Mouse (Mus musculus) lung, embryonic 15.5 days (tissue): ENCODE data around the gene Pex11a. TPM values are rescaled to one million over a fixed set of nuclear protein-coding genes. Genes with fewer than 3 reads are reported as not detected.

Experiments used
- ATAC-seq: fragments of 200-750 bp; cut with Nextera tagmentation; 2 replicates; pipeline ENCODE4 v1.8.0; 2017; ENCODE audit warnings: moderate number of reproducible peaks, borderline replicate concordance; ENCODE audit not compliant: low FRiP score, low TSS enrichment; ENCODE audit errors: extremely low read depth
- H3K27ac ChIP-seq: fragments of 300-500 bp; sonication (generic); 2 replicates; pipeline ENCODE4 v1.5.1; 2015; ENCODE audit warnings: moderate library complexity, mild to moderate bottlenecking, inconsistent platforms
- H3K27me3 ChIP-seq: fragments of 300-500 bp; sonication (generic); 2 replicates; pipeline ENCODE4 v1.6.1; 2015; ENCODE audit warnings: inconsistent platforms
- H3K36me3 ChIP-seq: fragments of 300-500 bp; sonication (generic); 2 replicates; pipeline ENCODE4 v1.6.1; 2015; ENCODE audit warnings: inconsistent platforms
- H3K4me1 ChIP-seq: fragments of 300-500 bp; sonication (generic); 2 replicates; pipeline ENCODE4 v1.6.1; 2015; ENCODE audit warnings: inconsistent platforms
- H3K4me2 ChIP-seq: fragments of 300-500 bp; sonication (generic); 2 replicates; pipeline ENCODE4 v1.6.1; 2015; ENCODE audit warnings: inconsistent platforms, mild to moderate bottlenecking, moderate library complexity
- H3K4me3 ChIP-seq: fragments of 300-500 bp; sonication (generic); 2 replicates; pipeline ENCODE4 v1.5.1; 2015; ENCODE audit warnings: mild to moderate bottlenecking, inconsistent platforms
- H3K9ac ChIP-seq: fragments of 300-500 bp; sonication (generic); 2 replicates; pipeline ENCODE4 v1.6.1; 2015; ENCODE audit warnings: inconsistent platforms
- H3K9me3 ChIP-seq: fragments of 300-500 bp; sonication (generic); 2 replicates; pipeline ENCODE4 v1.6.1; 2016; ENCODE audit warnings: inconsistent platforms
- WGBS: fragments of 180-500 bp; shearing (Covaris S2); methylation state at CpG from one replicate; pipeline ENCODE4 v1.1.7; 2015; 5-methylcytosine and 5-hydroxymethylcytosine counted together
- polyA plus RNA-seq: library from polyadenylated mRNA; unstranded; fragments of >200 nt; fragmentation: Nextera tagmentation; extraction: Ambion mirVana; gene quantifications from 2 replicates; pipeline ENCODE4 v1.2.1, GENCODE M21; 2015

Pex11a gene
- polyA plus RNA-seq, 1 experiment from 2014 or later = 12.1 TPM

DNA sequence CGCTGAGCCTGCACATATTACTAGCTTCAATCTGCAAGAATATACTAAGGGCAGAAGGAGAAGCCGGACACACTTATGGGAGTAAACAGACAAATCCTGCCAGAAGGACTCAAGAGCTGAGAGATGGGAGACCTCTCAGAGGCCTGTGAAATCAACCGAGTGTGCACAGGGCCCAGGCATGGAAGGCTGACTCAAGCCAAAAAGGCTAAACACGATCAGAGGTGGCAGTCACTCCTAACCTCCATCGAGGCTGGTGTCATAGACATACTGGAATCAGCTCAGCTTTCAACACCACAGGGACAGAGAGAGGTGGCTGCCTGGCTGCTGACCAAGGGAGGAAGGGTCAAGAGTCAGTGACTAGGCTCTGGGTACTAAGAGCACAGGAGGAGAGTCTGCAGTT, 37.7 kb downstream of the Pex11a start:
- H3K27me3 ChIP-seq = 0 out of 2 replicates have a peak, but pooled peaks cover 11% of the 10 kb centered on the region
- 79% methylated on average over 5 of the region's 5 CpGs for WGBS
- H3K27ac ChIP-seq = no peak overlapping the region
- 0 out of 2 replicates have a peak, but pooled peaks cover 5% of the 10 kb centered on the region for H3K4me1 ChIP-seq
- H3K4me2 ChIP-seq = no peak overlapping the region
- H3K9ac ChIP-seq = no peak overlapping the region
- no peaks in the 10 kb centered on the region for H3K9me3 ChIP-seq
- H3K4me3 ChIP-seq = no peak overlapping the region
- peaks cover 44% of the 10 kb centered on the region for H3K36me3 ChIP-seq
- ATAC-seq = no peak

DNA sequence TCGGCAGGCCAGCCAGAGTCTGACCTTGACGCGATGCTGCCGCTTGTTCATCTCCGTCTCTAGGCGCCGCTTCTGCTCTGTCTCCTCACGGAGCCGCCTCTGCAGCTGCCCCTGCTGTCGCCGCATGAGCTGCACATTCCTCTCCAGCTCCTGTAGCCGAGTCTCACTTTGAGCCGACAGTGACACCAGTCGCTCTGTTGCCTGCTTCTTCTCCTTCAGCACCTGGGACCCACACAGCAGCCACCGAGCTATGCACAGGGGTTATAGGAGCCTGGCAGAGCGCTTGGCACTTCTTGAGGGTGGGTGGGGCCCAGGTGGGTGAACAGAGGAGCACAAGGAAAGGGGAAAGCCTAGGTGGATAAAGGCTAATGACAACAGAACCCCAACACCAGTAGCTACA, 40.2 kb downstream of the Pex11a start:
- ATAC-seq = no peak
- no peaks in the 10 kb centered on the region for H3K4me1 ChIP-seq
- no peak overlapping the region for H3K27ac ChIP-seq
- 65% methylated on average over 16 of the region's 16 CpGs for WGBS
- peaks cover 58% of the 10 kb centered on the region for H3K36me3 ChIP-seq
- H3K4me2 ChIP-seq = no peak overlapping the region
- no peaks in the 10 kb centered on the region for H3K9me3 ChIP-seq
- H3K27me3 ChIP-seq = no peaks in the 10 kb centered on the region
- H3K9ac ChIP-seq = no peak overlapping the region
- no peak overlapping the region for H3K4me3 ChIP-seq

DNA sequence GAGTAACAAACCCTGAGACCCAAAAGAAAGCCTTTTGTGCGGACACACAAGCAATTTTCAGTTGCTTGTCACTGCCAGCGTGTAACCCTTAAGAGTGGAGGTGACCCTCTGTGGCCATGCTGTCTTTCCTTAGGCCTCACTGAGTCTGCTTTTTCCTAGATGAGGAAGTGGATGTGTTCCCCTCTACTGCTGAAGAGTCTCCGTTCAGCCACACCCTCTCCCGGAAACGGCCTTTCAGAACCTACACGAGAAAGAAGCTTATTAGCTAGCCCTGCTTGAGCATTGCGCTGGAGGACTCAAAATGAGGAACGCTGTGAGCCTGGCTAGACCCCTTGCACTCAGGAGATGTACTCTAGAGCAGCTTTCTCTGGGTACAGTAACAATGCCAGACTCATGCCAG, 46.4 kb downstream of the Pex11a start:
- H3K4me3 ChIP-seq = no peak overlapping the region
- H3K27me3 ChIP-seq = no peaks in the 10 kb centered on the region
- no peaks in the 10 kb centered on the region for H3K9me3 ChIP-seq
- WGBS = 85% methylated on average over 8 of the region's 8 CpGs
- H3K27ac ChIP-seq = no peak overlapping the region
- H3K9ac ChIP-seq = no peak overlapping the region
- H3K4me2 ChIP-seq = no peak overlapping the region
- H3K4me1 ChIP-seq = no peaks in the 10 kb centered on the region
- ATAC-seq = no peak
- H3K36me3 ChIP-seq = peaks cover 87% of the 10 kb centered on the region

Other genes with a start within 250 kb of the Pex11a start
- 0.17 TPM in 1 of 2 replicates, not detected in the other for gene Rhcg, start 125.5 kb downstream of the Pex11a start, polyA plus RNA-seq
- gene Ticrr, start 82.9 kb downstream of the Pex11a start, polyA plus RNA-seq = 11.5 and 12.6 TPM in 2 replicates
- 5.0 TPM in 2 replicates for gene Kif7, start 27.4 kb downstream of the Pex11a start, polyA plus RNA-seq
- gene Plin1, start 10.2 kb downstream of the Pex11a start, polyA plus RNA-seq = not detected in 2 replicates
- 0.78 and 0.86 TPM in 2 replicates for gene Wdr93, start within 50 bp of the Pex11a start, polyA plus RNA-seq
- not detected in 2 replicates for gene Mesp1, start 50.7 kb upstream of the Pex11a start, polyA plus RNA-seq
- 0.48 and 0.56 TPM in 2 replicates for gene Mesp2, start 67.6 kb upstream of the Pex11a start, polyA plus RNA-seq
- 3.0 and 5.4 TPM in 2 replicates for gene Anpep, start 117.9 kb upstream of the Pex11a start, polyA plus RNA-seq
- gene Ap3s2, start 177.5 kb upstream of the Pex11a start, polyA plus RNA-seq = 27.8 TPM in 2 replicates
- gene Arpin, start 192.2 kb upstream of the Pex11a start, polyA plus RNA-seq = 30.1 and 30.5 TPM in 2 replicates